Mouse (Mus musculus): ENCODE measurements around the gene Fbxw5. TPM values are rescaled to one million over a fixed set of nuclear protein-coding genes. Genes with fewer than 3 reads are reported as not detected.

Fbxw5 gene
- total RNA-seq, 2 experiments from 2014 or later = 92.1 to 94.5 TPM

Other genes starting within 250 kb of the Fbxw5 start
- 10 to 100 TPM; 19.5 to 24.4 TPM for gene Tmem203, start 245.3 kb upstream of the Fbxw5 start, total RNA-seq (2021)
- gene Tprn, start 238.1 kb upstream of the Fbxw5 start, total RNA-seq (2021) = 1 to 10 TPM; 8.2 to 9.4 TPM
- 10 to 100 TPM; 37.2 to 40.1 TPM for gene Ssna1, start 228.3 kb upstream of the Fbxw5 start, total RNA-seq (2021)
- gene Anapc2, start 228.3 kb upstream of the Fbxw5 start, total RNA-seq (2021) = 10 to 100 TPM; 75.5 to 82.4 TPM
- not detected for gene Tmem210, start 212.6 kb upstream of the Fbxw5 start, total RNA-seq (2021)
- gene Lrrc26, start 210.8 kb upstream of the Fbxw5 start, total RNA-seq (2021) = not detected
- gene Grin1, start 181.6 kb upstream of the Fbxw5 start, total RNA-seq (2021) = 10 to 100 TPM; 10.0 to 10.5 TPM
- 10 to 100 TPM; 59.0 to 63.2 TPM for gene Man1b1, start 168.4 kb upstream of the Fbxw5 start, total RNA-seq (2021)
- gene Dpp7, start 144.4 kb upstream of the Fbxw5 start, total RNA-seq (2021) = 10 to 100 TPM; 32.3 to 42.0 TPM
- gene Uap1l1, start 135.1 kb upstream of the Fbxw5 start, total RNA-seq (2021) = 10 to 100 TPM; 18.8 to 20.9 TPM
- not detected for gene Sapcd2, start 128.4 kb upstream of the Fbxw5 start, total RNA-seq (2021)
- gene Entpd2, start 104.9 kb upstream of the Fbxw5 start, total RNA-seq (2021) = 1 to 10 TPM; 3.2 to 8.3 TPM
- 100 to 1,000 TPM; 125 to 161 TPM for gene Npdc1, start 101.4 kb upstream of the Fbxw5 start, total RNA-seq (2021)
- gene Fut7, start 77.5 kb upstream of the Fbxw5 start, total RNA-seq (2021) = under 1 TPM; 0.13 to 0.35 TPM
- 10 to 100 TPM; 36.9 to 48.5 TPM for gene Abca2, start 72.0 kb upstream of the Fbxw5 start, total RNA-seq (2021)
- 1 to 10 TPM in 1 of 2 experiments, under 1 TPM in 1; 0.53 to 1.1 TPM for gene Clic3, start 43.9 kb upstream of the Fbxw5 start, total RNA-seq (2021)
- gene Paxx, start 39.7 kb upstream of the Fbxw5 start, total RNA-seq (2021) = 10 to 100 TPM; 38.6 to 54.5 TPM
- gene Ptgds, start 30.7 kb upstream of the Fbxw5 start, total RNA-seq (2021) = 1 to 10 TPM; 1.1 to 3.1 TPM
- not detected for gene Lcn12, start 6.8 kb upstream of the Fbxw5 start, total RNA-seq (2021)
- 1 to 10 TPM; 2.2 to 3.5 TPM for gene C8g, start 969 bp downstream of the Fbxw5 start, total RNA-seq (2021)
- 10 to 100 TPM; 32.5 to 32.6 TPM for gene Traf2, start 46.2 kb downstream of the Fbxw5 start, total RNA-seq (2021)
- 100 to 1,000 TPM; 302 to 308 TPM for gene Edf1, start 57.1 kb downstream of the Fbxw5 start, total RNA-seq (2021)
- 1 to 10 TPM; 3.4 to 4.4 TPM for gene Mamdc4, start 74.1 kb downstream of the Fbxw5 start, total RNA-seq (2021)
- gene Phpt1, start 74.5 kb downstream of the Fbxw5 start, total RNA-seq (2021) = 10 to 100 TPM; 49.4 to 69.5 TPM
- 1 to 10 TPM; 1.5 to 1.7 TPM for gene Ajm1, start 81.0 kb downstream of the Fbxw5 start, total RNA-seq (2021)
- gene Rabl6, start 107.8 kb downstream of the Fbxw5 start, total RNA-seq (2021) = 10 to 100 TPM; 82.3 to 97.5 TPM
- gene Ccdc183, start 116.9 kb downstream of the Fbxw5 start, total RNA-seq (2021) = not detected
- 10 to 100 TPM; 14.6 to 38.7 TPM for gene Tmem141, start 121.3 kb downstream of the Fbxw5 start, total RNA-seq (2021)
- 10 to 100 TPM in 1 of 2 experiments, 1 to 10 TPM in 1; 5.3 to 12.3 TPM for gene Fcna, start 127.3 kb downstream of the Fbxw5 start, total RNA-seq (2021)
- not detected for gene Lcn8, start 152.4 kb downstream of the Fbxw5 start, total RNA-seq (2021)
- not detected for gene Lcn5, start 157.2 kb downstream of the Fbxw5 start, total RNA-seq (2021)
- not detected for gene Lcn6, start 176.0 kb downstream of the Fbxw5 start, total RNA-seq (2021)
- not detected for gene Lcn10, start 182.0 kb downstream of the Fbxw5 start, total RNA-seq (2021)
- gene Obp2a, start 199.3 kb downstream of the Fbxw5 start, total RNA-seq (2021) = 10 to 100 TPM in 1 of 2 experiments, not detected in 1; 67.0 TPM
- 10 to 100 TPM; 36.0 to 42.9 TPM for gene Bmyc, start 206.0 kb downstream of the Fbxw5 start, total RNA-seq (2021)
- gene Obp2b, start 236.3 kb downstream of the Fbxw5 start, total RNA-seq (2021) = not detected

Measured in adrenal gland, adult 18-20 months (tissue).